In genomic region chr15:11160759-11161158, GRCm38 (mm10) we compare ENCODE assay signal across 13 mouse cellular contexts.
A peak's percentile ranks its signal among the peaks of the same experiment; 100 is the strongest.
DNase-seq lines count a peak whose midpoint lies in the region; ATAC-seq and TF ChIP-seq lines count a peak whose summit lies in the region.
"Had no signal": no experiment of that assay in that cellular context is flagged by ENCODE, and none has a peak within 500 bp of the region (broad histone marks: within the 10 kb centered on the region; RNA-seq: fewer than 3 reads in every experiment).

No protein-coding gene starts in this region.

- DNase-seq in forebrain, postnatal 0 days: no peak
- peak; percentile 10 for DNase-seq in kidney, postnatal 10 days
- no peak for DNase-seq in kidney, postnatal 4 days
- peak; percentile 45 for DNase-seq in embryo, embryonic 11 days
- DNase-seq in urinary bladder, postnatal 10 days (ENCODE audit: low spot score): no peak
- DNase-seq in right cerebral cortex, postnatal 14 days: no peak
- DNase-seq: adrenal gland, adult 2 months; cerebellum, adult 2 months had no signal

- no peaks in the 10 kb centered on the region for H3K4me1 ChIP-seq in forebrain, postnatal 0 days (ENCODE audit: insufficient read depth)
- no peaks in the 10 kb centered on the region for H3K4me1 ChIP-seq in forebrain, embryonic 15.5 days
- H3K4me1 ChIP-seq in neural tube, embryonic 12.5 days: peaks cover 4% of the 10 kb centered on the region; the same call in 1 of the 2 replicates
- H3K4me1 ChIP-seq: heart, embryonic 15.5 days; limb, embryonic 12.5 days had no signal

- H3K27ac ChIP-seq in forebrain, postnatal 0 days (ENCODE audit: low read depth, low read length): no peak overlapping the region
- no peak overlapping the region for H3K27ac ChIP-seq in forebrain, embryonic 15.5 days (replicated peaks)
- no peak overlapping the region for H3K27ac ChIP-seq in neural tube, embryonic 12.5 days
- H3K27ac ChIP-seq: heart, embryonic 15.5 days; limb, embryonic 12.5 days had no signal

- no peak overlapping the region for H3K9ac ChIP-seq in forebrain, postnatal 0 days
- no peak overlapping the region for H3K9ac ChIP-seq in forebrain, embryonic 15.5 days (replicated peaks)
- H3K9ac ChIP-seq in neural tube, embryonic 12.5 days: no peak overlapping the region
- H3K9ac ChIP-seq: heart, embryonic 15.5 days; limb, embryonic 12.5 days had no signal

- WGBS in forebrain, postnatal 0 days: 54% methylated on average over 2 of the region's 2 CpGs
- WGBS in forebrain, embryonic 15.5 days: 62% methylated on average over 2 of the region's 2 CpGs
- 24% methylated on average over 2 of the region's 2 CpGs for WGBS in neural tube, embryonic 12.5 days

- no peak overlapping the region for H3K4me3 ChIP-seq in forebrain, postnatal 0 days (ENCODE audit: low read depth, low read length)
- H3K4me3 ChIP-seq in forebrain, embryonic 15.5 days: no peak overlapping the region
- no peak overlapping the region for H3K4me3 ChIP-seq in neural tube, embryonic 12.5 days
- H3K4me3 ChIP-seq: erythroblast, embryonic 14.5 days; heart, embryonic 15.5 days; limb, embryonic 12.5 days had no signal

- ATAC-seq in forebrain, postnatal 0 days: no peak
- ATAC-seq in forebrain, embryonic 15.5 days (replicated peaks): no peak
- peak; percentile 66 for ATAC-seq in neural tube, embryonic 12.5 days (ENCODE audit: low FRiP score, low read depth)

- H3K27me3 ChIP-seq in forebrain, postnatal 0 days (ENCODE audit: insufficient read depth, low read length): no peaks in the 10 kb centered on the region
- no peaks in the 10 kb centered on the region for H3K27me3 ChIP-seq in forebrain, embryonic 15.5 days
- no peaks in the 10 kb centered on the region for H3K27me3 ChIP-seq in neural tube, embryonic 12.5 days (replicated peaks)
- H3K27me3 ChIP-seq: heart, embryonic 15.5 days; limb, embryonic 12.5 days had no signal

- H3K4me2 ChIP-seq in forebrain, postnatal 0 days (ENCODE audit: low read depth): no peak overlapping the region
- H3K4me2 ChIP-seq in forebrain, embryonic 15.5 days (replicated peaks): no peak overlapping the region
- H3K4me2 ChIP-seq in neural tube, embryonic 12.5 days (replicated peaks): no peak overlapping the region
- H3K4me2 ChIP-seq: heart, embryonic 15.5 days; limb, embryonic 12.5 days had no signal

- H3K9me3 ChIP-seq in forebrain, postnatal 0 days (ENCODE audit: low read length): no peaks in the 10 kb centered on the region
- no peaks in the 10 kb centered on the region for H3K9me3 ChIP-seq in forebrain, embryonic 15.5 days
- H3K9me3 ChIP-seq in neural tube, embryonic 12.5 days: no peaks in the 10 kb centered on the region
- H3K9me3 ChIP-seq: heart, embryonic 15.5 days; limb, embryonic 12.5 days had no signal

- H3K36me3 ChIP-seq in forebrain, postnatal 0 days (ENCODE audit: insufficient read depth): no peaks in the 10 kb centered on the region
- no peaks in the 10 kb centered on the region for H3K36me3 ChIP-seq in forebrain, embryonic 15.5 days
- H3K36me3 ChIP-seq in neural tube, embryonic 12.5 days: no peaks in the 10 kb centered on the region
- H3K36me3 ChIP-seq: heart, embryonic 15.5 days; limb, embryonic 12.5 days had no signal

- TF ChIP-seq CTCF in forebrain, postnatal 0 days (IDR thresholded peaks at IDR 0.05; ENCODE audit: low read depth): peak; percentile 30

Comparison
In these comparisons a context has a peak if more than half of its experiments do, and no peak if none do; other contexts are left out.
1. DNase-seq: peak in kidney, postnatal 10 days (single experiment) and embryo, embryonic 11 days (single experiment); none in forebrain, postnatal 0 days (single experiment), kidney, postnatal 4 days (0 of 2), urinary bladder, postnatal 10 days (single experiment) and right cerebral cortex, postnatal 14 days (single experiment).